Mouse (Mus musculus) small intestine, adult 2 months (tissue): ENCODE measurements around the gene Sh3pxd2b. TPM values are rescaled to one million over a fixed set of nuclear protein-coding genes. Genes with fewer than 3 reads are reported as not detected.

ENCODE experiments used
- H3K27ac ChIP-seq: fragments of 200-500 bp; 2 replicates; pipeline ENCODE4 v1.5.1; 2012; ENCODE audit warnings: low read depth, low read length, control low read depth, inconsistent platforms; ENCODE audit not compliant: insufficient read depth
- H3K27me3 ChIP-seq: fragments of 200-500 bp; 2 replicates; pipeline ENCODE4 v1.6.1; 2012; ENCODE audit warnings: mild to moderate bottlenecking, moderate library complexity, low read length, inconsistent platforms; ENCODE audit not compliant: control insufficient read depth, insufficient read depth
- H3K36me3 ChIP-seq: fragments of 200-500 bp; 2 replicates; pipeline ENCODE4 v1.6.1; 2012; ENCODE audit warnings: mild to moderate bottlenecking, low read length, control low read depth, inconsistent platforms; ENCODE audit not compliant: control insufficient read depth, insufficient read depth
- H3K4me1 ChIP-seq: fragments of 200-500 bp; 2 replicates; pipeline ENCODE4 v1.6.1; 2012; ENCODE audit warnings: low read length, inconsistent platforms, mixed read lengths; ENCODE audit not compliant: control insufficient read depth, insufficient read depth, insufficient read length
- H3K4me3 ChIP-seq: fragments of 200-500 bp; 2 replicates; pipeline ENCODE4 v1.5.1; 2012; ENCODE audit warnings: low read depth, mild to moderate bottlenecking, control low read depth, inconsistent platforms, low read length, moderate library complexity
- CTCF ChIP-seq: fragments of 200-500 bp; IDR thresholded peaks from 2 replicates; pipeline ENCODE4 v1.5.1; 2012; ENCODE audit warnings: low read depth, mild to moderate bottlenecking, control low read depth, inconsistent platforms, low read length, moderate library complexity, mixed read lengths; ENCODE audit not compliant: insufficient replicate concordance, insufficient read length; ENCODE audit errors: extremely low read depth
- POLR2A ChIP-seq: fragments of 200-500 bp; IDR thresholded peaks from 2 replicates; pipeline ENCODE4 v1.6.1; 2012; ENCODE audit warnings: low read depth, mild to moderate bottlenecking, control low read depth, inconsistent platforms, low read length, moderate library complexity
- WGBS: fragments of 180-500 bp; shearing (Covaris S2); methylation state at CpG from one replicate; pipeline ENCODE4 v1.1.7; 2018; 5-methylcytosine and 5-hydroxymethylcytosine counted together
- polyA plus RNA-seq: library from polyadenylated mRNA; depleted of rRNA; stranded (reverse); fragments of >200 nt; gene quantifications from 2 replicates; pipeline ENCODE4 v1.2.3, GENCODE M21; 2012

Sh3pxd2b gene
- polyA plus RNA-seq, 1 experiment = 2.4 TPM

- 69% methylated on average over 3 of the region's 3 CpGs for WGBS
Observed at GRCm38 (mm10) chr11:32363188-32363587, 15.6 kb downstream of the Sh3pxd2b start.

GRCm38 (mm10) chr11:32363610-32364220, 16.1 kb downstream of the Sh3pxd2b start:
- H3K4me1 ChIP-seq = peaks cover 8% of the 10 kb centered on the region; the same call in 1 of the 2 replicates
- H3K4me3 ChIP-seq = no peak overlapping the region
- H3K27ac ChIP-seq = no peak overlapping the region
- no peaks in the 10 kb centered on the region for H3K27me3 ChIP-seq
- WGBS = 52% methylated on average over 3 of the region's 3 CpGs
- no peaks in the 10 kb centered on the region for H3K36me3 ChIP-seq
- TF ChIP-seq POLR2A (no peak), CTCF (no peak)

More at GRCm38 (mm10) chr11:32363188-32363587, 15.6 kb downstream of the Sh3pxd2b start:
- Histone ChIP-seq H3K27ac (no peak overlapping the region), H3K36me3 (no peaks in the 10 kb centered on the region), H3K27me3 (no peaks in the 10 kb centered on the region), H3K4me3 (no peak overlapping the region), H3K4me1 (peaks cover 8% of the 10 kb centered on the region; the same call in 1 of the 2 replicates)
- TF ChIP-seq CTCF (no peak), POLR2A (no peak)

- TF ChIP-seq POLR2A (no peak), CTCF (no peak)
- no peaks in the 10 kb centered on the region for H3K27me3 ChIP-seq
- H3K36me3 ChIP-seq = no peaks in the 10 kb centered on the region
- 74% methylated on average over 7 of the region's 7 CpGs for WGBS
- peaks cover 8% of the 10 kb centered on the region; the same call in 1 of the 2 replicates for H3K4me1 ChIP-seq
- no peak overlapping the region for H3K4me3 ChIP-seq
- no peak overlapping the region for H3K27ac ChIP-seq
Observed at GRCm38 (mm10) chr11:32364375-32364774, 16.8 kb downstream of the Sh3pxd2b start.

- WGBS = 72% methylated on average over 4 of the region's 4 CpGs
- H3K4me1 ChIP-seq = peaks cover 8% of the 10 kb centered on the region; the same call in 1 of the 2 replicates
- no peaks in the 10 kb centered on the region for H3K27me3 ChIP-seq
Observed at GRCm38 (mm10) chr11:32365498-32365897, 17.9 kb downstream of the Sh3pxd2b start.

GRCm38 (mm10) chr11:32367056-32367455, 19.4 kb downstream of the Sh3pxd2b start:
- Histone ChIP-seq H3K4me1 (peaks cover 8% of the 10 kb centered on the region; the same call in 1 of the 2 replicates), H3K27ac (no peak overlapping the region), H3K27me3 (no peaks in the 10 kb centered on the region), H3K36me3 (no peaks in the 10 kb centered on the region), H3K4me3 (no peak overlapping the region)
- WGBS = 82% methylated on average over 2 of the region's 2 CpGs
- TF ChIP-seq POLR2A (no peak), CTCF (no peak)

More at GRCm38 (mm10) chr11:32365498-32365897, 17.9 kb downstream of the Sh3pxd2b start:
- Histone ChIP-seq H3K36me3 (no peaks in the 10 kb centered on the region), H3K4me3 (no peak overlapping the region), H3K27ac (no peak overlapping the region)
- TF ChIP-seq POLR2A (no peak), CTCF (no peak)

GRCm38 (mm10) chr11:32368986-32369385, 21.4 kb downstream of the Sh3pxd2b start:
- peaks cover under 1% of the 10 kb centered on the region; the same call in 1 of the 2 replicates for H3K4me1 ChIP-seq
- H3K27ac ChIP-seq = no peak overlapping the region
- no peak overlapping the region for H3K4me3 ChIP-seq
- H3K27me3 ChIP-seq = no peaks in the 10 kb centered on the region
- TF ChIP-seq POLR2A = no peak
- TF ChIP-seq CTCF = no peak
- WGBS = 88% methylated on average over 3 of the region's 3 CpGs
- H3K36me3 ChIP-seq = no peaks in the 10 kb centered on the region

GRCm38 (mm10) chr11:32370881-32371280, 23.3 kb downstream of the Sh3pxd2b start:
- Histone ChIP-seq H3K27me3 (no peaks in the 10 kb centered on the region), H3K4me3 (no peak overlapping the region), H3K27ac (no peak overlapping the region), H3K4me1 (no peaks in the 10 kb centered on the region), H3K36me3 (no peaks in the 10 kb centered on the region)
- no peak for TF ChIP-seq CTCF
- TF ChIP-seq POLR2A = no peak
- 64% methylated on average over 1 of the region's 1 CpGs for WGBS
